Mouse (Mus musculus): ENCODE results near the gene Gfm2.

Gene Gfm2

GRCm38 (mm10) chr13:97186346-97186745 lies 48.6 kb downstream of the Gfm2 start:
- in situ Hi-C loops (cut with MboI, MseI): no loop called here

DNA sequence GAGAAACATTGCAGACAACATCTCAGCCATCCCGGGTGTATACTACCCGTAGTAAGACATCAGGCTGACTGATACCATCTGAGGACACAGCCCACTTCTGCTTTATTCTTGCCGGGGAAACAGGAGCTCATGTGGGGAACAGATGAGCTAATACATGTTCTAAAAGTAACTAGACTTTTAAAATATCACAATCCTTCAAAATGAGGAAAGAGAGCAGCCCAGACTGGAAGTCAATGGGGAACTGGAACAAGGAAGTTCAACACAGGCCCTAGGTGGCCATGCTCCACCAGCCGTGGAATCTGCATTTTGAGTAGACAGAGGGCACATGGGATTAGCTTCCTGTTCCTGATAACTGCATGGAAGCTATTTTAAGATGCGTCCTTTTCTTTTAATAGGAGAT lies 50.0 kb downstream of the Gfm2 start:
- in situ Hi-C loops (cut with MboI, MseI): no loop called here

- in situ Hi-C loops (cut with MboI, MseI): no loop called here
Measured at GRCm38 (mm10) chr13:97192649-97193048, 54.9 kb downstream of the Gfm2 start.

DNA sequence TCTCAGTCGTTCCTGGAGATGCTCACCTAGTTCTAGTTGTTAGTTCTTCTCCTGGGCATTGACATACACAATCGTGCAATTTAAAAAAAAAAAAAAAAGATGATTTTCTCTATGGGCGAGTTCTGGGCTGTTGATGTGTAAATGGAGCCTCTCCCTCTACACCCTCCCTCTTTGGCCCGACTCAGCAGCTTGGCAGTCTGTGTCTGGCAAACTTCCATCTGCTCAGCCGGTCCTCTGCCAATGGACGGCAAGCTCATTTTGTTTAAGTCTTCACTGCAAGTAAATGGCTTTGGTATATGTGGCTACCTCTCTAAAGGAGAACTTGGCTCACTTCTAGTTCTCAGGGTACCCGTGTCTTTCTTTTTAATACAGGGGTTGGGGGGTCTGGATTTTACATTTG lies 55.7 kb downstream of the Gfm2 start:
- in situ Hi-C loops (cut with MboI, MseI): no loop called here

- in situ Hi-C loops (cut with MboI, MseI): no loop called here
Measured at GRCm38 (mm10) chr13:97196186-97196924, 58.6 kb downstream of the Gfm2 start.

GRCm38 (mm10) chr13:97196925-97197218 lies 59.1 kb downstream of the Gfm2 start:
- in situ Hi-C loops (cut with MboI, MseI): no loop called here

DNA sequence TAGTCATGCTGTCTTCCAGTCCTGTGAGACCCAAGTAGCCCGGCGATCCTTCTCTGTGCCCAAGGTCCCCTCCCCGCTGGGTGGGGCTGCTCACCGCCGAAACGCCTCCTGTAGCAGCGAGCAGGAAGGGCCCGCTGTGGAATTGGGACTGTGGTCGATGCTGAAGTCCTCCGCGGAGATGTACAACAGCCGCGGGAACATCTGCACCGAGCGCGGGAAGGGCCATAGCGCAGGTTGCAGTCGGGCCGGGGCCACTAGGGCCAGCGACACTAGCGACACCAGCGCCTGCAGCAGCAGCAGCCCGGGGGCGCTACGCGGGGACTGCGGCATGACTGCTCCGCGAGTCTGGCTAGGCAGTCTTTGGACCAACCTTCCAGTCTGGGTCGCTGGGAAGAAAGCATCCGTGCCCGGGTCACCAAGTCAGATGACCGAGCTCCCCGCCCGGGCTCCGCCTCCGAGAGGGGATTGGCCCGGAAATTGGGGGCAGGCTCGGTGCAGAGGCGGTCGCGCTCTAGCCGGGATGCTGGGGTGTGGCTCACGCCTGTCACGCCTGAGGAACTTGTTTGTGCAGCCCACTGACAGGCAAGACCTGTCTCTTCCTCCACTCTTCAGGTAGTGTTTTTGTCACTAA lies 60.3 kb downstream of the Gfm2 start, which contains the start of gene Hexb:
Gene Hexb (minus strand): TSS at position 426 of the 631 bp plus-strand sequence.
- in situ Hi-C loops (cut with MboI, MseI): no loop called here

DNA sequence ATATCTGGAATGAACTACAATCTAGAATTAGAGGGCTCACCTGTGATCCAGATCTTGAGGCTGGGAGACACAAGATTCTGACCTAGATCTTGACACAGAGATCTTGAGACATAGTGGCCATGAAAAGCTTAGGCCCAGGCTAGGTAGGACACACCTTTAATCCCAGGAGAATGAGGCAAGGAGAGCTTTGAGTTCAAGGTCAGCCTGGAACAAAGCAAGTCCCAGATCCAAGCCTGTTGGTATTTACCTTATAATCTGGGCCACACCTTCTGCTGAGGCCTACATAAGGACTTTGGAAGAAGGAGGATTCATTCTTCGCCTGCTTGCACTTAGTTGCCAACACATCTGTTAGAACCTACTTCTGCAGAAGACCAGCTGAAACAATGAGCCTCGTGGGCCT lies 61.4 kb downstream of the Gfm2 start:
- in situ Hi-C loops (cut with MboI, MseI): no loop called here

DNA sequence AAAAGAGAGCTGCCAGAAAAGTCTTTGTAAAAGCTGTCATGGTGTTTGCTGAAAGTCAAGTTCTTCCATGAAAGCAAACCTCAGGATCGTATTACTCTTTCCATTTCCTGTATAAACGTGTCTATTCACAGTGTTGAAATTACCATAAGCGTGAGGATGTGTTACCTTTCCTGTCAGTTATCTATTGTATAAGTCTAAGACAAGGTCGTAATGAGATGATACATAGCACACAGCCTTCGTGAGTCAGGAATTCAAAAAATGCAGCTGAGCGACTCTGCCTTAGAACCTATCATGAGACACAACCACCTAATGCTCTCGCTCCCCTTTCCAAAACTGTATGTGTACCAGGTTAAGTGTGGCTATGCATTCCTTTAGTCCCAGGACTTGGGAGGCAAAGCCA lies 63.3 kb downstream of the Gfm2 start:
- in situ Hi-C loops (cut with MboI, MseI): no loop called here

GRCm38 (mm10) chr13:97201896-97202295 lies 64.2 kb downstream of the Gfm2 start:
- in situ Hi-C loops (cut with MboI, MseI): no loop called here

GRCm38 (mm10) chr13:97205052-97205701 lies 67.4 kb downstream of the Gfm2 start:
- in situ Hi-C loops (cut with MboI, MseI): no loop called here

DNA sequence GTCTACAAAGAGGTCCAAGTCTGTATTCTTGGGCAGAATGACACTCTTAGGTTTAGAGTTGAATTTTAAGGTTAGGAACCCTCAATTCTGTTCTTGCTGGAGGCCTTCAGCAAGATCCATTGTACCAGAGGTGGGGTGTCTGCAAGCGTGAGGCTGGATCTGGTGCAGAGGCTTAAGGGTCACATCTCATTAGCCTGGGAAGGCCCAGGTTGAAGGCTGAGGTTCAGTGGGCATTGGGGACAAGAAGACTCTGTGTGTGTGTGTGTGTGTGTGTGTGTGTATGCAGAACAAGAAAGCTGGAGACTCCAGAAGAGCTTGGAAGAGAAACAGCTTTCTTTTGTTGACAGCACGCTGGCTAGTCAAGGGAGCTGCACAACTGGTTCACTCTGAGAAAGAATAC lies 68.3 kb downstream of the Gfm2 start:
- in situ Hi-C loops (cut with MboI, MseI): no loop called here

DNA sequence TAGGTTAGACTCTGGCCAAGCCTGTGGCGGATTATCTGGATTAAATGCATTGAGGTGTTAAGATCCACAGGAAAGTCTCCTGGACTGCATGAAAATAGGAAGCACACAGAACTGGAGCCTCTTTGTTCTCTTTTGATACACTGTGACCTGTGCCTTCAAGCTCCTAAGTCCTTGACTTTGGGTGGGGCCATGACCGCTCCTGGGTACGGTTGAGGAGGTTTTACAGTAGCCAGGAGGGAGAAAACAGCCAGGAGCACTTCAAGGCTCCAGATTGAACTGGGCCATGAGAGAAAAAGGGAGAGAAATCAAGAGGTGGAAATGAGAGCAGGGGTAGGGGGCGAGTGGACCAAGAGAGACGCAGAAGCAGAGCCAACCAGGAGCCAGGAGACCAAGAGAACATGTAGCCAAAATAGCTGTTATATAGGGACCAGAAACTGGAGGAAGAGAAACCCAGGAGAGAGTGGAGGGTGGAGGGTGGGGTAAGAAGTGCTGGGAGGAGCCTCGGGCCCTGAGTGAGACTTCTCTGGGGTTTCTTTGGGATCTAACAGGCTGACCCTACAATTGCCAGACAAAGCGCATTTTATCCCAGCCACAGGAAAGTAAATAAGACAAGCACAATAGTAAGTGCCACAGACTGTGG lies 69.9 kb downstream of the Gfm2 start:
- in situ Hi-C loops (cut with MboI, MseI): no loop called here

DNA sequence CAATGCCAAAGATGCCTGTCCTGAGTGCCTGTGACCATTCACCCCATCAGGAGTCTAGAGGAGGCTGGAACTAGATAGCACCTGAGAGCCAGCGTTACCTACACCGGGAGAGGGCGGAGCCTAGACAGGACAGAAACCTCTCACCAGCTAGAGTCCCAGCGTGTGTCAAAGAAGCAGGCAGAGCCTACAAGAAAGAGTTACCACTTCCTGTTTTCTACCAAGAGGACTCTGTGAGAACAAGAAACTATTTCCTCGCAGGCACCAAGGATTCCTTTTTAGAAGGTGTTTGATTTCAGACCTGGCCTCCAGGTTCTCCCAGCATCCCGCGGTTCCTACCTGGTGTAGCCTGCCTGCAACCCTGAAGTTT lies 70.4 kb downstream of the Gfm2 start:
- in situ Hi-C loops (cut with MboI, MseI): no loop called here

- in situ Hi-C loops (cut with MboI, MseI): no loop called here
Measured at GRCm38 (mm10) chr13:97208500-97209010, 70.8 kb downstream of the Gfm2 start.

GRCm38 (mm10) chr13:97214583-97215268 lies 77.0 kb downstream of the Gfm2 start:
- in situ Hi-C loops (cut with MboI, MseI): no loop called here

DNA sequence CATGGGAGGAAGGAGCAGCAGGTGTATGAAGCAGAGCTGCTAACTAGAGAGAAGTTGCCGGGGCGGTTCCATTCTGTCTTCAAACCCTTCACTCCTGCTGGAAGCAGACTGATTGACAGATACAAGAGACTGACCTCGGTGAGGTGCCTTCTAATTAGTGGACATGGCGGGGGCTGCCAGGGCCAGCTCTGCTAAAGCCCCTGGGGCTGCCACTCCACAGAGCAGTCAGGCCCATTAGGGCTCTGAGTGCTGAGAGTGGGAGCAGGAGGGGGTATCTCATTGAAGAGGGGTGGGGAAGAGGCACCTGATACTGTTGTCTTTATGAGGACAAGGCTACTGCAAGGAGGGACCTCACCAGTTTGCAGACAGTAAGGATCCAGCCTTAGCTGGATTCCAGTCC lies 77.8 kb downstream of the Gfm2 start:
- in situ Hi-C loops (cut with MboI, MseI): no loop called here

DNA sequence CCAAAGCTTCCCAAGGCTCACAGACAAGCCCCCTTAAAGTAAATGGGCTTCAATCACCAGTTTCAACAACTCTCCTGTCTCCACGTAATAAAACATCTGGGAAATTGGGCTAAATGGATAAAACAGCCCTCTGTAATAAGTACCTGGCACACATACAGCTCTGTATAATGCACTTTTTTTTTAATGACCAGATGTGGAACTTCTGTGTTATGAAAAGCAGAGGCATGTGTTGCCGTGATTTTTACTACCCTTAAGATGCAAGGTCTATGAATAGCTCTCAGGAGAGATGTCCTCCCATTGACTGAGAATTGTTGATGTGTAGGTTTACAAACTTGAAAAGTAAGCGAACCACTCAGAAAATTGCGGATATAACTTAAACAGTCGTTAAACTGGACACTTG lies 78.5 kb downstream of the Gfm2 start:
- in situ Hi-C loops (cut with MboI, MseI): no loop called here

- in situ Hi-C loops (cut with MboI, MseI): no loop called here
Measured at GRCm38 (mm10) chr13:97220022-97220421, 82.3 kb downstream of the Gfm2 start.

- in situ Hi-C loops (cut with MboI, MseI): no loop called here
Measured at GRCm38 (mm10) chr13:97223856-97224255, 86.1 kb downstream of the Gfm2 start.

- in situ Hi-C loops (cut with MboI, MseI): no loop called here
Measured at GRCm38 (mm10) chr13:97224341-97224982, 86.7 kb downstream of the Gfm2 start.

All from regulatory T cell (primary cell).